Mouse (Mus musculus): ENCODE measurements around the gene Eif4g3.

DNA sequence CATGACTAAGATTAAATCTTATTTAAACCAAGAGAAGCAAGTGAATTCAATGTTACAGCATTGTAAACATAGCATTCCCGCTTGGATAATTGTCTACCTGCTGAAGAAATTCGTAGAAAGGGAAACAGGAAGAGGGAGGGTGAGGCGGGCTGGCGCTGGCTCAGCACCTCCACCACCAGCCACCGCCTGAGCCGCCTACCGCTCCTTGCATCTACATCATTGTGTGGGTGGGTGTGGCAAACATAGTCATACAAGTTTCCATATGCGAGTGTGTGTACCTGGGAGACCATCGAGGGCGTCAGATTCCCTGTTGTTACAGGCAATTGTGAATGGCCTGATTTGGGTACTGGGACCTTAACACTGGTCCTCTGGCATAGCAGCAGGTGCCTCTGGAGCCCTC, 173.7 kb downstream of the Eif4g3 start:
- TF ChIP-seq CTCF (conservative IDR thresholded peaks at IDR 0.05; ENCODE audit: low read length) = no peak
- no peak for TF ChIP-seq POU5F1 (IDR thresholded peaks at IDR 0.05; ENCODE audit: borderline replicate concordance, low read length)
